Mouse (Mus musculus) neutrophil, adult 5-6 weeks (primary cell): Measurements from ENCODE around the gene R3hdm4. TPM values are rescaled to one million over a fixed set of nuclear protein-coding genes. Genes with fewer than 3 reads are reported as not detected.
A peak's percentile ranks its signal among the peaks of the same experiment; 100 is the strongest.

Source experiments
- ATAC-seq: fragments of 151-379, 151-347 bp; 2 replicates; pipeline ENCODE4 v1.8.0; 2017; ENCODE audit warnings: mild to moderate bottlenecking, moderate TSS enrichment; ENCODE audit not compliant: insufficient number of reproducible peaks, poor library complexity, low FRiP score, severe bottlenecking; ENCODE audit errors: extremely low read depth
- total RNA-seq: library from RNA; stranded (forward); fragments of 200-1000 nt; gene quantifications from 2 replicates; pipeline ENCODE4 v1.2.3, GENCODE M21; 2017

R3hdm4 gene
- total RNA-seq, 1 experiment from 2014 or later, result 149 TPM

- ATAC-seq, result no peak
These were observed 24.7 kb upstream of the R3hdm4 start for GRCm38 (mm10) chr10:79945507-79946234.

DNA sequence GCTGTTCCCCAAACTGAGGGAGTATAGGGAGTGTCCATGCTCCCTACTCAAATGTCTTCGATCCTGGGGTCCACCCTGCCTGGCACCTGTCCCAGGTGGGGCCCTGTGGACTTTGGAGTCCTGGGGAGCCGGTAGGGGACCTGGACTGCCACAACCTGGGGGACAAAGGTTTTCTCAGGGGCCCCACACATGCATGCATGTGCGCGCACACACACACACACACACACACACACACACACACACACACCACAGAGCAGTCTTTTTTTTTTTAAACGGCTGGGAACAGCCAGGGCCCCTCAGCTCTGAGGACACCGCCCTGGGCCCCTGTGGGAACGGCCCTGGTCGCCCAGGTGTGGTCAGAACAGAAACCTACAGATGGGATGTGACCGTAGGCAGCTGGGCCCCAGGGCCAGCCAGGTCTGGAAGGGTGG is 22.5 kb upstream of the R3hdm4 start:
- ATAC-seq, result no peak

- no peak for ATAC-seq
These were observed 22.0 kb upstream of the R3hdm4 start for GRCm38 (mm10) chr10:79942988-79943387.

DNA sequence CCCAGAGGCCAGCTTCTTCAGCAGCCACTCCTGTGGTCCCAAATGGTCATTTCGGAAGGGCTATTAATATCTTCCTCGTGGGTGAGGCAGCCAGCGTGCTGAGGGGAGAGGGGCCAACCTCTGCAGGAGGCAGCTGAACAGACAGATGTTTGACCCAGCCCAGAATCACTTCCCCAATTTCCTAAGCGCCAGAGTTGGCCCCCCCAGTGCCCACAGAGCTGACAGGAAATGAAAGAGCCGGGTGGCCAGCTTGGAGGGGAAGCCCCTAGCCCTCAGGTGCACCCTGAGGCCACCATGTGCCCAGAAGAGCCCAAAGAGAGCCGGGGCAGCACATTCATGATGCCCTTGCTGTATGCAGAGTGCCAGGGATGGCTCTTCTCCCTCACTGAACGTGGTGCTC is 19.7 kb upstream of the R3hdm4 start:
- ATAC-seq, result peak; percentile 81

DNA sequence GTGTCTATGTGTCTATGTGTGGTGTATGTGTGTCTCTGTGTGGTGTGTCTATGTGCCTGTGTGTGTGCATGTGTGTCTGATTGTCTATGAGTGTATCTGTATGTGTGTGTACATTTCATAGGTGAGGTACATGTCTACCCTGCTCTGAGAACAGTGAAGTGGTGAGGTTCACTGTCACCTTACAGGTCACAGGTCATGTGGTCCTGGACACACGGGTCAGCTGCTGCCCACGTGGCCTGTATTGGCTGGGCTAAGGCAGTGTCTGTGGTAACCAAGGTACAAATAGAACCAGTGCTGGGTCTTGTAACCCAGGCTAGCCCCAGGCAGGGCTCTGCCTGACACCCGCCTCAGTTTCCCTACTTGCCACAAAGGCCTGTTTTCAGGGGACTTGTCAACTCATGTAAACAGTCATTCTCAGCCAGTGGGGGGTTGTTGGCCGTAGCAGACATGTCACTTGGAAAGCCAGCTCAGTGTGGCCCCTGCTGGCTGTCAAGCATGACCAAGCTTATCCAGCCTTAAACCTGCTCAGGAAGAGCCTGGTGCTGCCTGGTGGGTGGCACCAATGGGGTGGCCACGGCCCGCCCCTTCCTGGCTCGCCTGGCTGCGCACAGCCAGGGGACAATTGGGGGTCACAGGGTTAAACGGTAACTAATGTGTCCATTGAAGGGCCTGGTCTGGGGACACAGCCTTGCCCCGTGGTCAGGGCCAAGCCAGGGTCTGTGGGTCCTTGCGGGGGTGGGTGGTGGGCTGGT is 16.9 kb upstream of the R3hdm4 start:
- ATAC-seq, result no peak

DNA sequence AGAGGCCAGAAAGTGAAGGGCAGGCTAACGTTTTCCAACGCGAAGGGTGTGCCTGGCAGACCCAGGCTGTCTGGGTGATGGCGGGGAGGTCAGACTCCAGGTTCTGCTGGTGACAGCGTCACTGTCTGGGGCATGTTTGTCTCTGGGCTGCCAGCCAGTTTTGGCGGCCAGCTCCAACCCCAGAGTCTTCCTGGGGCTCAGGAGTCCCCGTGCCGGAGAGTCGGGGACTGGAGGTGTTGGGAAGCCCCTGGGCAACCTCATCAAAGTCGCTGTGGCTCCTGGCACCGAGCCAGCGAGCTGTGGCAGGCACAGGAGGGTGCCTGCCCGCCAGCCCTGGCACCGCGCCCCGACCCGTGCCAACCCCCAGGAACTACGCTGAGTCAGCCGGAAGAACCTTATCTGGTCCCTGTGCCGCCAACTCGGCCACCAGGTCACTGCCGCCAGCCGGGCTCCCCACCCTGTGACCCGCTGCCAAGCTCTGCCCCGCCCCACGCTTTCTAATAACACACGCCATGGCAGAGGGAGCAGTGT is 16.0 kb upstream of the R3hdm4 start:
- ATAC-seq, result peak; percentile 51

GRCm38 (mm10) chr10:79936284-79936910 is 15.4 kb upstream of the R3hdm4 start:
- ATAC-seq, result no peak

DNA sequence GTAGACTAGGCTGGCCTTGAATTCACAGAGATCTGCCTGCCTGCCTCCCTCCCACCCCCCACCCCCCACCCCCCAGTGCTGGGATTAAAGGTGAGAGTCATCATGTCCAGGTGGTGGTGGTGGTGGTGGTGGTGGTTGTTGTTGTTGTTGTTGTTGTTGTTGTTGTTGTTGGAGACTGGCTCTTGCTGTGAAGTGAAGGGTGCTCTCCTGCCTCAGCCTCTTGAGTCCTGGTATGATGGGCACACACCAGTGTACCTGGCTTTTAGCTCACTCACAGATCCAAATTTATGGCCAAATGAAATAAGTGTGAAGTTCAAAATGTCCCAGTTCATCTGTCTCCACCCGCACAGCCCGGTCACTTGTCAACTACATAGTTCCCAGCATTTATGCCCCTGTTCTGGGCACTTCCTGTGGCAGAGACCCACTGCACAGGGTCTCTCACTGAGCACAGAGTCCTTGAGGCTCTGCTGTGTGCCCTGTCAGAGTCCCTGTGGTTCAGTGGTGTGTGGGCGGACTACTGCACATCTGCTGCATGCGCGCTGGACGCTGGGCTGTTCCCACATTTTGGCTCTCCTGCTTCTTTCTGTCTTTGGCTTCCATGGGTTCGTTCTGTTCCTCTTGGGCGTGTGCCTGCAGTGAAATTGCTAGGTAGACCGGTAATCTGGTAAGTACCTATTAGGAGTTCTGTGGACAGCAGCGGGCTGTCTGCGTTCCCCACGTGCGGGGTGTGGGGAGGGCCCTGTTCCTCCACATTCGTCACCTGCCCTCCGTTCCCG is 14.0 kb upstream of the R3hdm4 start:
- no peak for ATAC-seq

- no peak for ATAC-seq
These were observed 13.3 kb upstream of the R3hdm4 start for GRCm38 (mm10) chr10:79934272-79934721.

DNA sequence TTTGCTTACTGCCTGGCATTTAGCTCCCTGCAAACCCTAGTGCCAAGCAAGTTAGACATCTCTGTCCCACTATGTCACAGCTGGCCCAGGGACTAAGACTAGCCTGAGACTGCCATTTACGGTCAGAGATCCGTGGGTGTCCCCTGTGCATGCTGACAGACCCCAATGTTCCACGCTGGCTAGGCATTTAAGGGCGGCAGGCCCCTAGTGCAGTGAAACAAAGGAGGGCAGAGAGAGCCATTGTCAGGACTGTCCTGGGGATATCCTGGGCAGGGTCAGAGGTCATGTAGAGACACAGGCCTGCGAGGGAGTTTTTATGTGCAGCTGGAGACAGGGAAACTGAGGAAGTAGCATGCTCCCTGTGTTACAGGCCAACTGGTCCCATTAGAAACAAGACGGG is 12.9 kb upstream of the R3hdm4 start:
- ATAC-seq, result no peak

- no peak for ATAC-seq
These were observed 12.2 kb upstream of the R3hdm4 start for GRCm38 (mm10) chr10:79933145-79933679.

DNA sequence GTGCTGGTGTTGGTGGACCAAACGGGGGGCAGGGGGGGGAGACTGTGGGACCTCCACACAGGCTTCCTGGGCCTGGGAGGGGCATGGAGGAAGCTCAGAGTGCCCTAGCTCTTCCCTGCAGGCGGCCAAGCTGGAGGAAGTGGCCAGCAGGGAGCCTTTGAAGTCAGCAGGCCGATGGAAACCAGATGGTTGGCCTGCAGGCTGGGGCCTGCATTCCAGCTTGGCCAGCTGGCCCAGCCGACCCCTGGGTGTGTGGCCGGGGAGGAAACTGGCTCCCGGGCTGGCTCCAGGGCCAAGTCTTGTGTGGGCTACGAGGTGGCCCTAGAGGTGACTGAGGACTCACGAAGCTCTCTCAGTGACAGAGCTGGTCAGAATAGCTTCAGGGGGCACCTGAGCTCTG is 11.7 kb upstream of the R3hdm4 start:
- ATAC-seq, result no peak

GRCm38 (mm10) chr10:79931797-79932196 is 10.8 kb upstream of the R3hdm4 start:
- ATAC-seq, result no peak

- no peak for ATAC-seq
These were observed 9.8 kb upstream of the R3hdm4 start for GRCm38 (mm10) chr10:79930826-79931186.

DNA sequence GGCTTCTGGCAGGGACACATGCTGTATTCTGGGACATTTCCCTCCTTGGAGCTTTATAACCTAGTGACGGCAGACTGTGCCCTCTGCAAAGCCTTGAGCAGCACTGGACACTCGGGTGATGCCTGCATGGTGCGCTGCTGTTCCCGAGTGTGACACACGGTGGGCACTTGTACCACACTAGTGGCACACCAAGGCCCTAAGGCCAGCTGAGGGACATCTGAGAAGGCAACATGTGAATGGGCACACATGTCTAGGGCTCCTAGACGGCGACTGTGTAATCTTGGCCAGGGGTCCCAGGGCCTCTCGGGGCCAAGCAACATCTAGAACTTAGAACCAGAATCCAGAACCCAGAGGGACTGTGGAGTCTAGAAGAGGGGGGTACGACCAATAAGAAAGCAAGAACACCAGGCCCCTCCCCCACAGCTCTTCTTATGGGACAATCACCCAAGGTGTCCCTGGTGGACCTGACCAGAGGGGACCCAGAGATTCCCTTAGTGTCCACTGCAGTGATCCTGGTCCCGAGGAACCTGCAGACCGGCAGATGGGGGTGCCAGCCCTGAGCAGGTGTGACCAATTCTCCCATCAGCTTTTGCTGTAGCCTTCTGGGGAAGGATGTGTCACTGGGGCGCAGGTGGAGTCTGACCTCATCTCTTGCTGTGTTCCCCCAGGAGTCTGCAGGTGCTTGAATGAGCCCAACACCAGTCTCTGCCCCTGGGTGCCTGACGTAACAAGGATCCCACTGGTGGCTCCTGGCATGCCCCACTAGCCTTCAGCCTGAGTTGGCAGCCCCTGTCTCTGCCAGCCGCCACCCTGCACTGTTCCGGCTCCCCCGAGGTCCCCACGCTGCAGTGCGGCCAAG is 9.2 kb upstream of the R3hdm4 start:
- ATAC-seq, result no peak

GRCm38 (mm10) chr10:79928907-79929701 is 8.1 kb upstream of the R3hdm4 start:
- no peak for ATAC-seq

DNA sequence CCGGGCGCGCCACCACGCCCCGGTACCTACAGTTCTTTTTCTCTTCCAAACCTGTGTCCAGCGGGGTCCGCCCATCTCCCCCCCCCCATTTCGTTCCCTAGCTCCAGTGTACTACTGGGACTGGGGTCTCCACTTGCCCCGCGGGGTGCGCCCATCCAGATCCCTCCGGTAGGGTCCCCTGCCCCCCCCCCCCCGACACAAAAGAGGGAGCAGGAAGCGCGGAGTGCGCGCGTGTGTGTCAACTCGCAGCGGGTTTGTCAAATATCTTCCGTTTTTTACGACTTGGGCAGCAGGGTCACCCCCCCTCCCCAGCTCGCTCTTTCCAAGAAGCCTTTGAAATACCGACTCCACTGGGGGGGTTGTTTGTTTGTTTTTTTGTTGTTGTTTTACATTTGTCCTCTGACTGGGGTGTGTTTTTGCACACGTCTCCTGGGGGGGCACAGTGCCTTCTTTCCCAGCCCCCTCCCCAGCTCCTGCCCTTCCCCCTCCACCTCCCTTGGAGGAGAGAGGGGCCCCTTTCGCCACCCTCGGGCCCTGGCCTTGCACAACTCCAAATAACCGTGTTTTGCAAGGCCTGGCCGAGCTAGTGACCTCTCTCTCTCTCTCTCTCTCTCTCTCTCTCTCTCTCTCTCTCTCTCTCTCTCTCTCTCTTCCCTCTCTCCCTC is 7.2 kb upstream of the R3hdm4 start:
- ATAC-seq, result peak; percentile 23; the same call in 1 of the 2 replicates
